Mouse (Mus musculus) erythroblast, embryonic 14.5 days (primary cell): Measurements from ENCODE around the gene Elane. TPM values are rescaled to one million over a fixed set of nuclear protein-coding genes. Genes with fewer than 3 reads are reported as not detected.

Source experiments
- H3K27me3 ChIP-seq: 2 replicates; pipeline ENCODE4 v1.6.1; 2012; ENCODE audit warnings: inconsistent platforms; ENCODE audit not compliant: control insufficient read depth
- H3K36me3 ChIP-seq: 2 replicates; pipeline ENCODE4 v1.6.1; 2012; ENCODE audit warnings: mild to moderate bottlenecking, inconsistent platforms; ENCODE audit not compliant: control insufficient read depth
- H3K4me1 ChIP-seq: 2 replicates; pipeline ENCODE4 v1.6.1; 2012; ENCODE audit warnings: inconsistent platforms; ENCODE audit not compliant: control insufficient read depth
- H3K4me3 ChIP-seq: replicated peaks from 2 replicates; pipeline ENCODE3; 2012; ENCODE audit warnings: moderate library complexity, mild to moderate bottlenecking, inconsistent platforms
- H3K9me3 ChIP-seq: 2 replicates; pipeline ENCODE4 v1.6.1; 2012; ENCODE audit warnings: low read length, inconsistent platforms, mixed read lengths; ENCODE audit not compliant: control insufficient read depth
- GATA1 ChIP-seq: IDR thresholded peaks from 2 replicates; pipeline ENCODE4 v1.6.1; 2012; ENCODE audit warnings: low read length, inconsistent platforms, mixed read lengths
- TAL1 ChIP-seq: IDR thresholded peaks from 3 replicates; pipeline ENCODE4 v1.6.1; 2012; ENCODE audit warnings: low read length, inconsistent platforms, mixed read lengths
- polyA plus RNA-seq: library from polyadenylated mRNA; stranded (reverse); fragments of >175 nt; gene quantifications from 2 replicates; pipeline ENCODE4 v1.2.3, GENCODE M21; 2012

Gene Elane
- polyA plus RNA-seq, 1 experiment = 1.8 TPM

GRCm38 (mm10) chr10:79907415-79907814 lies 21.4 kb downstream of the Elane start:
- Histone ChIP-seq H3K4me3 (no peak overlapping the region), H3K9me3 (no peaks in the 10 kb centered on the region), H3K4me1 (peaks cover 37% of the 10 kb centered on the region), H3K36me3 (peaks cover 63% of the 10 kb centered on the region), H3K27me3 (no peaks in the 10 kb centered on the region)
- TF ChIP-seq GATA1 (no peak), TAL1 (no peak)

DNA sequence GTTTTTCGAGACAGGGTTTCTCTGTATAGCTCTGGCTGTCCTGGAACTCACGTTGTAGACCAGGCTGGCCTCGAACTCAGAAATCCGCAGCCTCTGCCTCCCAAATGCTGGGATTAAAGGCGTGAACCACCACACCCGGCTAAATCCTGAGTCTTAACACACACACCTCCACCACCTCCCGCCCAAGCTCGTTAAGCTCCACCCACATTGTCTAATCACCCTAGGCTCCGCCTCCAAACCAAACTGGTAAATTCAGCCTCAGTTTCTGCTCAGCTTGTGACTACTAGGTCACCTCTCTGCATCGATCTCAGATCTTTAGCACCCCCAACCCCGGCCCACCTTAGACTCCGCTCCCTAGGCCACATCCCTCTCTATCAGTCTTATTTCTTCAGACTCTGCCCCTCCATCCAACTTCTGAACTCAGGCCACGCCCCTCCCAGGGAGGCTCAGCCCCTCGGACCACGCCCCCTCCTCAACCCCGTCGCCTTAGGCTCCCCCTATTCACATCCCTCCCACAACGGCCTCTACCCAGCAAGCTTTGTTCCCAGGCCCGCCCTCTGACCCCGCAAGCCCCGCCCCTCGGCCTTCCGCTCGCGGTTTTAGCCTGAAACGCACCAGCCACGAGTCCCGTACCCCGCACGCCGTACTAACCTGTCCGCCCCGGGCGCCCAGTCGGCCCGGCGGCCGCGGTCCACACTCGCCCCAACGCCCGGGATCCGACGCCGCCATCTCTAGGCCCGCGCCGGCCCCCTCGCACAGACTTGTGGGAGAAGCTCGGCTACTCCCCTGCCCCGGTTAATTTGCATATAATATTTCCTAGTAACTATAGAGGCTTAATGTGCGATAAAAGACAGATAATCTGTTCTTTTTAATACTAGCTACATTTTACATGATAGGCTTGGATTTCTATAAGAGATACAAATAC lies 22.4 kb downstream of the Elane start, which contains the start of gene Med16:
Gene Med16 (minus strand): TSS at position 757 of the 925 bp plus-strand sequence.
- no peaks in the 10 kb centered on the region for H3K9me3 ChIP-seq

GRCm38 (mm10) chr10:79909092-79909922 lies 23.3 kb downstream of the Elane start:
- H3K9me3 ChIP-seq = no peaks in the 10 kb centered on the region
- TF ChIP-seq GATA1 (no peak), TAL1 (no peak)
- H3K36me3 ChIP-seq = peaks cover 63% of the 10 kb centered on the region
- H3K4me3 ChIP-seq = peak overlapping the region; percentile 91
- H3K4me1 ChIP-seq = peaks cover 54% of the 10 kb centered on the region
- no peaks in the 10 kb centered on the region for H3K27me3 ChIP-seq

More for the DNA sequence above, 22.4 kb downstream of the Elane start, which contains the start of gene Med16:
- Histone ChIP-seq H3K4me3 (peak within 1 kb of the TSS; percentile 91), H3K27me3 (no peaks in the 10 kb centered on the region), H3K36me3 (peaks cover 62% of the 10 kb centered on the region), H3K4me1 (peaks cover 45% of the 10 kb centered on the region)
- TF ChIP-seq TAL1 = no peak
- TF ChIP-seq GATA1 = no peak

GRCm38 (mm10) chr10:79910556-79910955 lies 24.5 kb downstream of the Elane start, which contains the start of gene Gm26602:
Gene Gm26602 (plus strand): TSS chr10:79910856.
- no peak within 1 kb of the TSS for H3K4me3 ChIP-seq
- no peaks in the 10 kb centered on the region for H3K9me3 ChIP-seq
- H3K36me3 ChIP-seq = peaks cover 54% of the 10 kb centered on the region
- TF ChIP-seq TAL1 (no peak), GATA1 (no peak)
- no peaks in the 10 kb centered on the region for H3K27me3 ChIP-seq
- peaks cover 67% of the 10 kb centered on the region for H3K4me1 ChIP-seq

DNA sequence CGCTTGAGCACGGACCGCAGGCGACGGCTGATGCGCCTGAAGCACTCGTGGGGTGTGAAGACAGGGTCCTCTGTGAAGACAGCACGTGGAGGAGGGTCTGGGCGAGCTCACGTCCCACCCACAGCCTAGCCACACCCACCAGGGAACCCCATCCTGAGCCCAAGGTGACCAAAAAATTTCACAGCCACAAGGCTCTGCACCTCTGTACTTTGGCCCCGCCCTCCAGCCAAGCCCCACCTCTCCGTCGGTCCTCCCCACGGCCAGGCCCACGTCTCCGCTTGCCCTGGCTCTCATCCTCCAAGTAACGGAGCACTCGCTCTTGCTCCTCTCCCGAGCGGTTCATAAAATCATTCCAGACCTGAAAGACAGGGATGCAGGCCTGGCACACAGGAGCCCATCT lies 26.4 kb downstream of the Elane start:
- H3K36me3 ChIP-seq = peaks cover 37% of the 10 kb centered on the region
- peaks cover 79% of the 10 kb centered on the region for H3K4me1 ChIP-seq
- H3K27me3 ChIP-seq = peaks cover 6% of the 10 kb centered on the region
- TF ChIP-seq TAL1 = no peak
- H3K4me3 ChIP-seq = no peak overlapping the region
- no peaks in the 10 kb centered on the region for H3K9me3 ChIP-seq

- no peaks in the 10 kb centered on the region; the same call in 1 of the 2 replicates for H3K9me3 ChIP-seq
- peak overlapping the region; percentile 83 for H3K4me3 ChIP-seq
- peaks cover 25% of the 10 kb centered on the region for H3K27me3 ChIP-seq
- H3K4me1 ChIP-seq = peaks cover 85% of the 10 kb centered on the region
- no peak for TF ChIP-seq GATA1
- TF ChIP-seq TAL1 = peak; percentile 69
- H3K36me3 ChIP-seq = peaks cover 36% of the 10 kb centered on the region
Observed at GRCm38 (mm10) chr10:79914131-79914947, 28.3 kb downstream of the Elane start.

DNA sequence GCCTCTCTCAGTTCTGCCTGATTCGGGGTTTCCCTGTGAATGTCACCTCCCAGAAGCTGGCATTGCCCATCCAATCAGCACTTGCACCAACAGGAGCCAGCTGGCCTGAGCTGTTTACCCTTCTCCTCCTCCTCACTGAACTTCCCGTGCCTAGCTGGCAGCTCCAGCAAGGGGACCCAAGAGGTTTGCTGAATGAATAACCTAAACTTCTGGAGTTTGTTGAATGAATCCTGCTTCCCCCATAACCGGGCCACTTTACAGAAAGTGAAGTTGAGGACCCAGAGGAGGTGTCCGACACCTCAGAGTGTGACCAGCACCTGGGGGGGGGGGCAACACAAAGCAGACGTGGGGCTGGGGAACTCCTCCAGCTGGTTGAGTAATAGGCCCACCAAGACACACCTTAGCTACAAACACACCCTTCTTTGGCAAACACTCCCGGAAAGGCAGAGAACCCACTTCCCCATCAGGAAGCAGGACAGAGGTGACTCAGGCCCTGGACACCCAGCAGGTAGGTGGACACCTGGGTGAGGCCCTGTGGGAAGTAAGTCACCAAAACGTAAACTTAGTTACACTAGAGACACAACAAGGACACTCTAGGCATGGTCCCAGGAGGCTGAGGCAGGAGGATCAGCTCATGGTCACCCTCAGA lies 29.0 kb downstream of the Elane start:
- Histone ChIP-seq H3K4me1 (peaks cover 82% of the 10 kb centered on the region), H3K36me3 (peaks cover 34% of the 10 kb centered on the region), H3K9me3 (no peaks in the 10 kb centered on the region; the same call in 1 of the 2 replicates), H3K27me3 (peaks cover 33% of the 10 kb centered on the region), H3K4me3 (peak overlapping the region; percentile 83)
- TF ChIP-seq GATA1 (no peak), TAL1 (no peak)

GRCm38 (mm10) chr10:79916081-79916480 lies 30.0 kb downstream of the Elane start:
- Histone ChIP-seq H3K36me3 (peaks cover 25% of the 10 kb centered on the region), H3K9me3 (peaks cover 8% of the 10 kb centered on the region), H3K27me3 (peaks cover 43% of the 10 kb centered on the region), H3K4me3 (peak overlapping the region; percentile 83), H3K4me1 (peaks cover 92% of the 10 kb centered on the region)
- TF ChIP-seq TAL1 (no peak), GATA1 (no peak)
